Mouse (Mus musculus) liver, postnatal 0 days (tissue): Measurements from ENCODE around the gene Ddx20. TPM values are rescaled to one million over a fixed set of nuclear protein-coding genes. Genes with fewer than 3 reads are reported as not detected.
A peak's percentile ranks its signal among the peaks of the same experiment; 100 is the strongest.

Source experiments
- ATAC-seq: fragments of 200-750 bp; cut with Nextera tagmentation; 2 replicates; pipeline ENCODE4 v1.8.0; 2017; ENCODE audit warnings: mild to moderate bottlenecking, moderate library complexity
- DNase-seq: peaks from one replicate; pipeline ENCODE4 v3.0.0-alpha.2; 2016
- H3K27ac ChIP-seq: fragments of 300-500 bp; sonication (generic); 2 replicates; pipeline ENCODE4 v1.5.1; 2014; ENCODE audit warnings: antibody characterized with exemption, moderate library complexity, mild to moderate bottlenecking, low read depth
- H3K27me3 ChIP-seq: fragments of 300-500 bp; sonication (generic); 2 replicates; pipeline ENCODE4 v1.6.1; 2014; ENCODE audit warnings: low read length, control low read depth, mixed read lengths; ENCODE audit not compliant: insufficient read depth
- H3K36me3 ChIP-seq: fragments of 300-500 bp; sonication (generic); replicated peaks from 2 replicates; pipeline ENCODE4 v1.6.1; 2014; ENCODE audit warnings: mild to moderate bottlenecking, control low read depth, low read length, moderate library complexity, mixed read lengths; ENCODE audit not compliant: insufficient read depth
- H3K4me1 ChIP-seq: fragments of 300-500 bp; sonication (generic); 2 replicates; pipeline ENCODE4 v1.6.1; 2014; ENCODE audit warnings: antibody characterized with exemption, mild to moderate bottlenecking, control low read depth; ENCODE audit not compliant: insufficient read depth
- H3K4me2 ChIP-seq: fragments of 300-500 bp; sonication (generic); 2 replicates; pipeline ENCODE4 v1.6.1; 2014; ENCODE audit warnings: low read depth, mild to moderate bottlenecking, low read length, moderate library complexity, mixed read lengths
- H3K4me3 ChIP-seq: fragments of 300-500 bp; sonication (generic); 2 replicates; pipeline ENCODE4 v1.5.1; 2014; ENCODE audit warnings: low read depth, low read length
- H3K9ac ChIP-seq: fragments of 300-500 bp; sonication (generic); replicated peaks from 2 replicates; pipeline ENCODE4 v1.6.1; 2014; ENCODE audit warnings: mild to moderate bottlenecking, moderate library complexity
- H3K9me3 ChIP-seq: fragments of 300-500 bp; sonication (generic); 2 replicates; pipeline ENCODE4 v1.6.1; 2016; ENCODE audit warnings: mild to moderate bottlenecking, control low read depth, low read length, mixed read lengths
- CTCF ChIP-seq: sonication (generic); IDR thresholded peaks from 2 replicates; pipeline ENCODE4 v1.5.1; 2016; ENCODE audit warnings: antibody characterized with exemption, low read depth
- EP300 ChIP-seq: IDR thresholded peaks from 2 replicates; pipeline ENCODE4 v1.6.1; 2016; ENCODE audit warnings: antibody characterized with exemption, low read depth, mild to moderate bottlenecking
- WGBS: fragments of 180-500 bp; shearing (Covaris S2); extraction: QIAGEN DNeasy Blood & Tissue Kit; methylation state at CpG from one replicate; pipeline ENCODE4 v1.1.7; 2014; ENCODE audit not compliant: insufficient replicate concordance; 5-methylcytosine and 5-hydroxymethylcytosine counted together
- polyA plus RNA-seq: library from polyadenylated mRNA; unstranded; fragments of >200 nt; fragmentation: Nextera tagmentation; extraction: Ambion mirVana; gene quantifications from 2 replicates; pipeline ENCODE4 v1.2.1, GENCODE M21; 2015

Gene Ddx20
- polyA plus RNA-seq, 1 experiment from 2014 or later, result 9.8 TPM

DNA sequence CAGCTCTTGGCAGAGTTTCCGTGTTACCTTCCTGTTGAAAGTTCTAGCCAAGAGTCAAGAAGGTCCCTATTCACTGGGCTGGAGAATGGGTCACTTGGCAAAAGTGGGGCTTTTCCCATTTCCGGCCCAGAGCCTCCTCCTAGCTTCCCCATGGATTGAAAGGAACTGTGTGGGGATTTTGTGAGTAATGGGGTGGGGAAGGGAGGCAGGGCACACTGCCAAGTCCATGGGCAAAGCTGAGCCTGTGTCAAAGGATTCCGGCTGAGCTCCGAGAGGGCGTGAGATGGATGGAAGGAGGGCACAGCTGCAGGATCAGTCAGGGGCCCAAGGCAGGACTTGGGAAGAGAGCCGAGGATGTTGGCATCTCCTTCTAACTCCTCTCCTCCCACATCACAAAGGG is 22.9 kb upstream of the Ddx20 start:
- no peak overlapping the region for H3K27ac ChIP-seq
- H3K4me2 ChIP-seq, result no peak overlapping the region
- H3K36me3 ChIP-seq, result no peaks in the 10 kb centered on the region
- 77% methylated on average over 6 of the region's 6 CpGs for WGBS
- no peak overlapping the region for H3K4me3 ChIP-seq
- no peak for ATAC-seq
- no peaks in the 10 kb centered on the region for H3K9me3 ChIP-seq
- H3K4me1 ChIP-seq, result peaks cover 6% of the 10 kb centered on the region
- DNase-seq, result no peak
- TF ChIP-seq EP300 (no peak), CTCF (no peak)
- H3K9ac ChIP-seq, result no peak overlapping the region
- peaks cover 23% of the 10 kb centered on the region for H3K27me3 ChIP-seq

DNA sequence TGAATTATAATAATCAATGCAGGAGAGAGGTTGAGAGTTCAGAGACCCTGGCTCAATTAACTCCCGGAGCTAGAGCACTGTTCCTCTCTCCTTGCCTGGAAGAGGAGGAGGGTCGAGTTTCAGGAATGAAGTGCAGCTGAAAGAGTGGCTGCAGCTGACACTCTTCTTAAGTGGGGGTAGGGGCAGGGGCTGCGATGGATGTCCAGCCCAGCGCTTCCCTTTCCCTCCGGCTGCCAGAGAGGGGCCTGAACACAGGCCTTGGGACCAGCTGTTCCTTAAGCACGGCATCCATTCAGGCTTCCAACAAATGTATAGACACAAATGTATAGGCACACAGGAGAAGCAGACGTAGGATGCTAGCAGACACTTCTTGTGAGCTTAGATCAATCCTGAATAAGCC is 20.2 kb upstream of the Ddx20 start:
- no peak overlapping the region for H3K9ac ChIP-seq

DNA sequence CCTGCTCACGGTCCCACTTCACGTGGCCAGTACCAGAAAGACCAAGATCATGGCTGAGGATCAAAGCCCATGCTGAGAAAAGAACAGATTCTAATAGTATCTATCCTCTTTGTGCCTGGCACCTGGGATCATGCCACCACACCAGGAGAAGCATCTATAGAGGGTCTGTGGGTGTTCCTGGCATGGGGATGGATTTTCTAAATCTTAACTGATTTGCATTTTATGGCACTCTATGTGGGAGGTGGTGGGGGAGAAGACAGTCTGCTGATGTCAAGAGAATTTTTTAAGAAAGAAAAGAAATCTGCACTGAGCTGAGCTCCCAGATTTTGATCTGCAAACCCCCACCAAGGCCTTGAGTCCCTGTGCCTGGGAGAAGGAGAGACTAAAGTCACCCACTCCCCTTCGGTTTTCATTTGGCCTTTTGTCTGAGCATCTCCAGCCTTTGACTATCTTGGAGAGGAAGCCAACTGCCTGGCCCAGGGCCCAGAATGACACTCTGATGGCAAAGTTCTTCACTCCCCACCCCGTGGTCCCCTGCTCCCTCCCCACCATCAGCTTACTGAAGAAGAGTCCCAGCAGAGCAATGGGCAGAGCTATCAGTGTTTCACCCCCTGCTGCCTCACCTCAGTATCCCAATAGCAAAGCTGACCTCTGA is 19.1 kb upstream of the Ddx20 start:
- no peak overlapping the region for H3K4me2 ChIP-seq
- ATAC-seq (no peak), DNase-seq (no peak)
- H3K27ac ChIP-seq, result no peak overlapping the region
- peaks cover 31% of the 10 kb centered on the region for H3K27me3 ChIP-seq
- no peaks in the 10 kb centered on the region for H3K9me3 ChIP-seq
- no peaks in the 10 kb centered on the region for H3K36me3 ChIP-seq
- TF ChIP-seq CTCF, result no peak
- TF ChIP-seq EP300, result no peak
- no peak overlapping the region for H3K9ac ChIP-seq
- H3K4me1 ChIP-seq, result peaks cover 26% of the 10 kb centered on the region
- WGBS, result 51% methylated on average over 4 of the region's 4 CpGs
- H3K4me3 ChIP-seq, result no peak overlapping the region

More for the DNA sequence above, 20.2 kb upstream of the Ddx20 start:
- Histone ChIP-seq H3K27ac (no peak overlapping the region), H3K36me3 (no peaks in the 10 kb centered on the region), H3K4me3 (no peak overlapping the region), H3K9me3 (no peaks in the 10 kb centered on the region), H3K4me2 (no peak overlapping the region), H3K27me3 (peaks cover 31% of the 10 kb centered on the region), H3K4me1 (peaks cover 24% of the 10 kb centered on the region)
- 68% methylated on average over 7 of the region's 7 CpGs for WGBS
- ATAC-seq (no peak), DNase-seq (no peak)
- TF ChIP-seq CTCF (no peak), EP300 (no peak)

DNA sequence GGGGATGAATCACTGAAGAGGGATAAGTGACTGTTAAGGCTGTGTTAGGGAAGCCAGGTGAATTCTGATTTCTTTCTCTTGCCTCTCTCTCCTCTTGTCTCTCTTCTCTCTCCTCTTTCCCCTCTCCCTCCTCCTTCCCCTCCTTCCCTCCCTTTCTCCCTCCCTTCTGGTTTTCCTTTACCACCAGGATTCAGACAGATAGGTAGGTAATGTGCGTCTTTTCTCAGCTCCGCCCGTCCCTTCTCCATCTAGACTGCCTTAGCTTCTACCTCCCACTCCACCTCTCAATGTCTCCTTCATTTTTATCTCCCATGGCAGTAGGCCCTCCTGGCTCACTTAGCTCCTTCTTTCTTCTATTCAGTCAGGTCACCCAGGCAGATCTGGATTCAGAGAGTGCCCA is 18.2 kb upstream of the Ddx20 start:
- Histone ChIP-seq H3K27me3 (peaks cover 31% of the 10 kb centered on the region), H3K4me2 (peak overlapping the region; percentile 95), H3K9me3 (no peaks in the 10 kb centered on the region), H3K4me3 (peak overlapping the region; percentile 62), H3K36me3 (no peaks in the 10 kb centered on the region), H3K4me1 (peaks cover 32% of the 10 kb centered on the region), H3K27ac (no peak overlapping the region), H3K9ac (no peak overlapping the region)
- TF ChIP-seq CTCF (no peak), EP300 (no peak)
- no peak for DNase-seq
- 42% methylated on average over 3 of the region's 3 CpGs for WGBS
- ATAC-seq, result no peak

DNA sequence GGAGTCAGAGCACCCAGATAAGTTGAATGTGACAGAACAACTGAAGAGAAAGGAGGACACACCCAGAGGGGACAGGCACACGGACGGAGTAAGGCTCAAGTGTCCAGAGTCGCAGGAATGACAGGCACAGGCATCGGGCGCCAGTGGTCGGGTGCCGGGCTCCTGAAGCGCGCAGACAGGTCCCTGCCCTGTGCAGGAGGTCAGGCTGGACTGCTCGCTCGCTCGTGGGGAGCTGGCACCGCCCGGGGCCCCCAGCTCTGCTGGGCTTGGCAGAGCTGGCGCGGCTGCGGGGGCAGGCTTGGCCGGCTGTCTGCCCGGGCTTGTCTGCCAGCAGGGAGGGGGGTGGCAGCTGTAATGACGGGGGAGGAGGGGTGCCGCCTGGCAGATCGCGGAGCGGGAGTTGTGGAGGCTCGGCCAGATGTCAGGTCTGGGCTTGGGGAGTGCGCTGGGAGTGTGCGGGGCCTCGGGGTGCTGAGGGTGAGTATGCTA is 17.7 kb upstream of the Ddx20 start:
- no peaks in the 10 kb centered on the region for H3K9me3 ChIP-seq
- peak; percentile 43 for ATAC-seq
- peak; percentile 42 for DNase-seq
- H3K4me3 ChIP-seq, result peak overlapping the region; percentile 62
- peaks cover 34% of the 10 kb centered on the region for H3K4me1 ChIP-seq
- peak overlapping the region; percentile 61 for H3K9ac ChIP-seq
- WGBS, result under 1% methylated on average over 28 of the region's 28 CpGs
- H3K36me3 ChIP-seq, result no peaks in the 10 kb centered on the region
- TF ChIP-seq CTCF (no peak), EP300 (no peak)
- H3K4me2 ChIP-seq, result peak overlapping the region; percentile 95
- peaks cover 31% of the 10 kb centered on the region for H3K27me3 ChIP-seq
- no peak overlapping the region for H3K27ac ChIP-seq

DNA sequence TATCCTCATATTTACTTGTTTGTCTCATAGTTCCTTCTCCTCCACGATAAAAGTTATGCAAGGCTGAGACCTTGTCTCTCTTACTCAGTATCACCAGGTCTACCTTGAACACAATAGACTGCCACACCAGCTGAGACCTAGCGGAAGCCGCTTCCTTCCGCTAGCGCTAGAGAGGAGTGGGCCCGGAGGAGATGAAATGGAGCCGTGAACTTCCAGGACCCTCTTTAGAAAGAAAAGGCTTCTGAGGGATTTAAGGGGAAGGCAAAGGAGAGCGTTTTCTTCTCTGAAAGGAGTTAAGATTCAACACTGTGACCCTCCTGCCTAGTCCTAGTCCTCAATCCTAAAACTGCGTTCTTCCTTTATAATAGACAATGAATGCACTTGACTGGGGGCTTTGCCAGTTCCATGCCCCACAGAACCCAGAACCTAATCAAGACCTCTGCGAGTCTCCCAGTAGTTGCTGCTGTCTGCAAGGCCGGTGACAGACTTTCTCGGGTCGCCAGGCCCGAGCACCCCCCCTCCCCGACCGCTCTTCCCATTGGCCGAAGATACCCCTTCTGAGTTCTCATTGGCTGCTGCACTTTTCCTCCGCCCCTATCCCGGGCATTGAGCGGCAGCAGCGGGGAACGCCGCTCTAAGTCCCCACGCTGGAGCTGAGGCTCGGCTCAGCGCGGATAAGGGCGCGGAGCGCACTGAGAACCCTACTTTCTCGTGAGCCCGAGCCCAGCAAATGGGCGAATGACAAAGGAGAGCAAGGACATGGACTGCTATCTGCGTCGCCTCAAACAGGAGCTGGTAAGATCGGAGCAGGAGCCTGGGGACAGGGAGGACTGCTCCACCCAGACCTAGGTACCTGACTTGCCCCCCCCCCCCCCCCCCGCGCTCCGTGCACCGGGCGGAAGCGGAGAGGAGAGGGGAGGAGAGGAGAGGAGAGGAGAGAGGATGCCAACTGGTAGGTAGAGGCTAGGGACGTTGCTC is 16.9 kb upstream of the Ddx20 start, which contains the start of gene Inka2:
Gene Inka2, plus strand, starts transcription at position 569 of the 978 bp plus-strand sequence.
- Histone ChIP-seq H3K27ac (no peak within 1 kb of the TSS), H3K4me2 (peak within 1 kb of the TSS; percentile 95), H3K9ac (peak within 1 kb of the TSS; percentile 61), H3K27me3 (peaks cover 31% of the 10 kb centered on the region), H3K36me3 (no peaks in the 10 kb centered on the region), H3K4me1 (peaks cover 36% of the 10 kb centered on the region), H3K9me3 (no peaks in the 10 kb centered on the region), H3K4me3 (peak within 1 kb of the TSS; percentile 62)
- TF ChIP-seq EP300 (no peak), CTCF (no peak)
- DNase-seq (peak; percentile 79), ATAC-seq (peak; percentile 88)
- 6% methylated on average over 37 of the region's 43 CpGs for WGBS
